Mouse (Mus musculus): ENCODE measurements around the gene Gal. TPM values are rescaled to one million over a fixed set of nuclear protein-coding genes. Genes with fewer than 3 reads are reported as not detected.

Gene Gal
- polyA plus RNA-seq, 1 experiment from 2014 or later, result not detected

DNA sequence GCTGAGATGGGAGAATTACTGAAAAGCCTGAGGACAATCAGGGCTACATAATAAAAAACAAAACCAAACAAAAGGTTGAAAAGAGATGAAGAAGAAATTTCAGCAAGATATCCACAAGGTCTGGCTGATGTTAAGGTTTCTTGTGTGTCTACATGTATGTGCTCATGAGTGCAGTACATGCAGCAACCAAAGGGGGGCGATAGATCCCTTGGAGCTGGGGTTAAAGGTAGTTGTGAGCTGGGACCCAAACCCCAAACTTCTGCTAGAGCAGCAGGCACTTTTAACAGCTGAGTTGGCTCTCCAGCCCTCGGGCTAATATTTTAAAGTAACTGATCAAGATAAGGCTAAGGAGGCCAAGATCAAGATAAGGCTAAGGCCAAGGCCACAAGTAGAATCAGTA, 40.3 kb downstream of the Gal start:
- peaks cover 5% of the 10 kb centered on the region; the same call in 1 of the 2 replicates for H3K4me1 ChIP-seq (ENCODE audit: insufficient read depth)
- no peak overlapping the region for H3K27ac ChIP-seq (ENCODE audit: low read depth)
- DNase-seq (peak; percentile 40), ATAC-seq (no peak)
- H3K27me3 ChIP-seq (ENCODE audit: insufficient read depth, low read length), result no peaks in the 10 kb centered on the region
- H3K9ac ChIP-seq (replicated peaks), result no peak overlapping the region
- H3K4me3 ChIP-seq (ENCODE audit: low read depth, low read length), result no peak overlapping the region
- H3K4me2 ChIP-seq (ENCODE audit: low read depth, low read length), result no peak overlapping the region
- TF ChIP-seq CTCF (IDR thresholded peaks at IDR 0.05; ENCODE audit: low read depth) (peak; percentile 59), EP300 (IDR thresholded peaks at IDR 0.05; ENCODE audit: low read depth) (no peak)
- no peaks in the 10 kb centered on the region for H3K9me3 ChIP-seq (ENCODE audit: low read length)
- H3K36me3 ChIP-seq (replicated peaks; ENCODE audit: insufficient read depth, low read length), result peaks cover 73% of the 10 kb centered on the region
- 63% methylated on average over 2 of the region's 2 CpGs for WGBS (ENCODE audit: insufficient replicate concordance)

DNA sequence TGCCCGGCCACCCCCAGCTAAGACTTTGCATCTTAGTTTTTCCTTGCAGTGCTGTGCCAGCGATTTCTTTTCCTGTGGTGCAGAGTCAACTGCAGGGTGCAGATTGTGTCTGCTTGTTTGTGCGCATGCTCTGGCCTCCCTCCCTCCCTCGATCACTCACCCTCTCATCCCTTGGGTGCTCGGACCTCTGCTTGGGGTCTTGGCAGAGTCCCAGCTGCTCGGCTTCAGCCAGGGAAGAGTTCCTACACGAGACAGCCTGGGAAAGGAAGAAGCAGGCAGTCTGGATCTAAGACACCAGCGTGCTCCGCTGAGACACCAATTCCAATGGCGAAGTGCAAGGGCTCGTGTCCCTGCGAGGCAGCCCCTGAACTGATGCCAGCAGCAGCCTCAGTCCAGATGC, 41.0 kb downstream of the Gal start:
- Histone ChIP-seq H3K4me1 (ENCODE audit: insufficient read depth) (peaks cover 5% of the 10 kb centered on the region; the same call in 1 of the 2 replicates), H3K4me2 (ENCODE audit: low read depth, low read length) (no peak overlapping the region), H3K9me3 (ENCODE audit: low read length) (no peaks in the 10 kb centered on the region), H3K9ac (replicated peaks) (no peak overlapping the region), H3K4me3 (ENCODE audit: low read depth, low read length) (no peak overlapping the region), H3K27ac (ENCODE audit: low read depth) (no peak overlapping the region), H3K36me3 (replicated peaks; ENCODE audit: insufficient read depth, low read length) (peaks cover 72% of the 10 kb centered on the region), H3K27me3 (ENCODE audit: insufficient read depth, low read length) (no peaks in the 10 kb centered on the region)
- TF ChIP-seq EP300 (IDR thresholded peaks at IDR 0.05; ENCODE audit: low read depth), result no peak
- no peak for TF ChIP-seq CTCF (IDR thresholded peaks at IDR 0.05; ENCODE audit: low read depth)
- DNase-seq, result no peak
- 76% methylated on average over 12 of the region's 12 CpGs for WGBS (ENCODE audit: insufficient replicate concordance)
- no peak for ATAC-seq

DNA sequence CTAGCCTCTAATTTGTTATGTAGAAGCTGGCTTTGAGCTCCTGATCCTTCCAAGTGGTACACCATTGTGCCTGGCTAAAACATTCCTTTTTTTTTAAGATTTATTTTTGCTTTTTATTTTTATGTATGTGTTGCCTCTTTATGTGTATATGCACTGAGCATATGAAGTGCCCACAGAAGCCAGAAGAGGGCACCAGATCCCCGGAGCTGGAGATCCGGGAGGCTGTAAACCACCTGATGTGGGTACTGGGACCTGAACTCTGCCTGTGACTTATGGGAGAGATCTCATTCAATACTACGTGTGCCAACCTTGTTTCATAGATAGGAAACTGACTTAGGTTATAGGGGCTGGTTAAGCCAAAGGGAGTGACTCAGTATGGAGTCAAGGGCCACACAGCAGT, 46.1 kb downstream of the Gal start:
- ATAC-seq (no peak), DNase-seq (no peak)
- Histone ChIP-seq H3K4me1 (ENCODE audit: insufficient read depth) (no peaks in the 10 kb centered on the region), H3K9me3 (ENCODE audit: low read length) (no peaks in the 10 kb centered on the region), H3K9ac (replicated peaks) (no peak overlapping the region), H3K27ac (ENCODE audit: low read depth) (no peak overlapping the region), H3K36me3 (replicated peaks; ENCODE audit: insufficient read depth, low read length) (peaks cover 78% of the 10 kb centered on the region), H3K4me2 (ENCODE audit: low read depth, low read length) (no peak overlapping the region), H3K4me3 (ENCODE audit: low read depth, low read length) (no peak overlapping the region), H3K27me3 (ENCODE audit: insufficient read depth, low read length) (no peaks in the 10 kb centered on the region)
- TF ChIP-seq CTCF (IDR thresholded peaks at IDR 0.05; ENCODE audit: low read depth) (0 out of 2 replicates have a peak, but pooled peaks have one; percentile 18), EP300 (IDR thresholded peaks at IDR 0.05; ENCODE audit: low read depth) (no peak)
- WGBS (ENCODE audit: insufficient replicate concordance), result 83% methylated on average over 3 of the region's 3 CpGs

- H3K27ac ChIP-seq (ENCODE audit: low read depth), result no peak overlapping the region
- WGBS (ENCODE audit: insufficient replicate concordance), result 80% methylated on average over 3 of the region's 3 CpGs
- no peaks in the 10 kb centered on the region for H3K27me3 ChIP-seq (ENCODE audit: insufficient read depth, low read length)
- ATAC-seq, result no peak
- TF ChIP-seq CTCF (IDR thresholded peaks at IDR 0.05; ENCODE audit: low read depth) (peak; percentile 43), EP300 (IDR thresholded peaks at IDR 0.05; ENCODE audit: low read depth) (no peak)
- no peaks in the 10 kb centered on the region for H3K4me1 ChIP-seq (ENCODE audit: insufficient read depth)
- no peak overlapping the region for H3K4me2 ChIP-seq (ENCODE audit: low read depth, low read length)
- DNase-seq, result no peak
- no peak overlapping the region for H3K4me3 ChIP-seq (ENCODE audit: low read depth, low read length)
- H3K9me3 ChIP-seq (ENCODE audit: low read length), result no peaks in the 10 kb centered on the region
- peaks cover 75% of the 10 kb centered on the region for H3K36me3 ChIP-seq (replicated peaks; ENCODE audit: insufficient read depth, low read length)
- H3K9ac ChIP-seq (replicated peaks), result no peak overlapping the region
Observed at GRCm38 (mm10) chr19:3365089-3365488, 49.3 kb downstream of the Gal start.

- ATAC-seq (no peak), DNase-seq (no peak)
- H3K4me1 ChIP-seq (ENCODE audit: insufficient read depth), result no peaks in the 10 kb centered on the region
Observed at GRCm38 (mm10) chr19:3363510-3363909, 50.8 kb downstream of the Gal start.

More at GRCm38 (mm10) chr19:3363510-3363909, 50.8 kb downstream of the Gal start:
- Histone ChIP-seq H3K9ac (replicated peaks) (no peak overlapping the region), H3K27me3 (ENCODE audit: insufficient read depth, low read length) (no peaks in the 10 kb centered on the region), H3K36me3 (replicated peaks; ENCODE audit: insufficient read depth, low read length) (peaks cover 69% of the 10 kb centered on the region), H3K27ac (ENCODE audit: low read depth) (no peak overlapping the region), H3K4me3 (ENCODE audit: low read depth, low read length) (no peak overlapping the region), H3K4me2 (ENCODE audit: low read depth, low read length) (no peak overlapping the region), H3K9me3 (ENCODE audit: low read length) (no peaks in the 10 kb centered on the region)
- TF ChIP-seq EP300 (IDR thresholded peaks at IDR 0.05; ENCODE audit: low read depth) (no peak), CTCF (IDR thresholded peaks at IDR 0.05; ENCODE audit: low read depth) (no peak)
- WGBS (ENCODE audit: insufficient replicate concordance), result 83% methylated on average over 4 of the region's 4 CpGs

Other genes with a start within 250 kb of the Gal start
- 43.9 and 45.5 TPM in 2 replicates for gene Mrpl21, start 131.6 kb downstream of the Gal start, polyA plus RNA-seq (2015; fragmentation: Nextera tagmentation; extraction: Ambion mirVana)
- gene Ighmbp2, start 131.5 kb downstream of the Gal start, polyA plus RNA-seq (2015; fragmentation: Nextera tagmentation; extraction: Ambion mirVana), result 1.4 and 1.8 TPM in 2 replicates
- 139 and 140 TPM in 2 replicates for gene Cpt1a, start 92.2 kb downstream of the Gal start, polyA plus RNA-seq (2015; fragmentation: Nextera tagmentation; extraction: Ambion mirVana)
- gene Tesmin, start 25.7 kb downstream of the Gal start, polyA plus RNA-seq (2015; fragmentation: Nextera tagmentation; extraction: Ambion mirVana), result 0.80 and 0.91 TPM in 2 replicates
- 14.5 and 16.4 TPM in 2 replicates for gene Ppp6r3, start 161.2 kb upstream of the Gal start, polyA plus RNA-seq (2015; fragmentation: Nextera tagmentation; extraction: Ambion mirVana)

All from liver, postnatal 0 days (tissue).